Mouse (Mus musculus) brain, embryonic 14.5 days (tissue): ENCODE data around the gene Twf2.

Experiments
- CTCF ChIP-seq: fragments of 200-500 bp; IDR thresholded peaks from 2 replicates; pipeline ENCODE4 v1.5.1; 2012; ENCODE audit warnings: inconsistent platforms, mild to moderate bottlenecking, moderate library complexity, borderline replicate concordance; ENCODE audit not compliant: insufficient read depth, insufficient read length; ENCODE audit errors: extremely low read depth
- POLR2A ChIP-seq: fragments of 200-500 bp; IDR thresholded peaks from 2 replicates; pipeline ENCODE4 v1.6.1; 2012; ENCODE audit warnings: mild to moderate bottlenecking, inconsistent platforms, borderline replicate concordance; ENCODE audit not compliant: poor library complexity, insufficient read depth, insufficient read length, severe bottlenecking; ENCODE audit errors: extremely low read depth

DNA sequence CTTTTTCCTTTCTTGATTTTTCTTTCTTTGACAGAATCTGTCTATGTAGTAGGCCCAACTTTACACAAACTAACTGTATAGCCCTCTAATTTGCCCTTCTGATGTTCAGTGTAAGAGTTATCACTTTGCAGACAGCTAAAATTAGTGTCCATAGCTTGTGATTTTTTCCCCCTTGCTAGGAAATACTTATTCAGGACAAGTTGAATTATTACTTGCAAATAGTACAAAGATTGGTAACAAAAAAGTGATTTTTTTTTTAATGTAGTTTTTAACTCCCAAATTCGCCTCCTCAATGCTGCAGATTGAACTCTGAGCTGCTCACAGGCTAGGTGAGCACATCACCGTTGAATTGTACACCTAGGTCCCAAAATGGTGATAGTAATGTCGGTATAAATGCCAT lies 22.9 kb upstream of the Twf2 start:
- TF ChIP-seq POLR2A (no peak), CTCF (no peak)
